Mouse (Mus musculus): ENCODE data around the gene Ank2.

DNA sequence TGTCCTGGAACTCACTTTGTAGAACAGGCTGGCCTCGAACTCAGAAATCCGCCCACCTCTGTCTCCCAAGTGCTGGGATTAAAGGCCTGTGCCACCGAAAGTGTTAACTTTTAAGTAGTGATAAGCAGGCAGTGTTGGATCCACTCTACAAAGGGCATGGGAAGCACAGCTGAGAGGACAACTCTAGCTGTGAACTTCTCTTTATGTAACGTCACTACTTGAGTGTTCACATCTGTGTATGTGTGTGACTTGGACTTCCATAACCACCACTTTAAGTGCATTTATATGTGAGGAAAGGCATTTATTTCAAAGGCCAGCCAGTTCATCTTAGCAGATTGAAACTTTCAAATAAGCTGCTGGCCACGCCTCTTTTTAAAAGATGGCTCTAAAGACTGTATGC lies 523.7 kb downstream of the Ank2 start:
- TF ChIP-seq CTCF (IDR thresholded peaks at IDR 0.05; ENCODE audit: low read depth) (no peak), EP300 (IDR thresholded peaks at IDR 0.05; ENCODE audit: low read depth) (no peak)

Data from liver, postnatal 0 days (tissue).